Mouse (Mus musculus) ES-E14 (cell line): Measurements from ENCODE around the gene Sod1. TPM values are rescaled to one million over a fixed set of nuclear protein-coding genes. Genes with fewer than 3 reads are reported as not detected.

Experiments used
- DNase-seq: peaks from one replicate; pipeline ENCODE4 v3.0.0-alpha.2; 2013; ENCODE audit warnings: low read depth, low spot score
- H3K27ac ChIP-seq: 2 replicates; pipeline ENCODE4 v1.5.1; 2012; ENCODE audit warnings: low read depth, mild to moderate bottlenecking, low read length, moderate library complexity, mixed read lengths; ENCODE audit not compliant: poor library complexity, insufficient read depth, severe bottlenecking
- H3K36me3 ChIP-seq: 2 replicates; pipeline ENCODE4 v1.6.1; 2012; ENCODE audit warnings: mild to moderate bottlenecking, low read length, moderate library complexity, mixed read lengths; ENCODE audit not compliant: control insufficient read depth, poor library complexity, insufficient read depth, severe bottlenecking
- H3K4me1 ChIP-seq, 2 experiments: fragments of 150-350 bp in 1 of 2; sonication (generic) in 1 of 2; 2 replicates each; pipeline ENCODE4 v1.6.1; 2012; ENCODE audit warnings: low read length in 2 of 2, mild to moderate bottlenecking in 1 of 2, mixed read lengths in 1 of 2; ENCODE audit not compliant: control insufficient read depth in 2 of 2, insufficient read depth in 2 of 2, poor library complexity in 1 of 2
- H3K4me3 ChIP-seq, 2 experiments: fragments of 150-350 bp in 1 of 2; sonication (generic) in 1 of 2; 2 replicates each; pipeline ENCODE4 v1.5.1; 2012; ENCODE audit warnings: low read length in 2 of 2, low read depth in 1 of 2, mild to moderate bottlenecking in 1 of 2, mixed read lengths in 1 of 2; ENCODE audit not compliant: insufficient read depth in 1 of 2, poor library complexity in 1 of 2, severe bottlenecking in 1 of 2
- H3K9ac ChIP-seq: 2 replicates; pipeline ENCODE4 v1.6.1; 2012; ENCODE audit warnings: low read depth, mild to moderate bottlenecking, low read length, mixed read lengths; ENCODE audit not compliant: poor library complexity, insufficient read depth, severe bottlenecking
- H3K9me3 ChIP-seq: fragments of 150-350 bp; sonication (generic); 2 replicates; pipeline ENCODE4 v1.6.1; 2012; ENCODE audit warnings: low read depth, mild to moderate bottlenecking, low read length; ENCODE audit not compliant: control insufficient read depth, insufficient read depth
- CHD2 ChIP-seq: IDR thresholded peaks from 2 replicates; pipeline ENCODE4 v1.6.1; 2014; ENCODE audit warnings: mild to moderate bottlenecking, low read depth, low read length, inconsistent platforms
- HCFC1 ChIP-seq: IDR thresholded peaks from 2 replicates; pipeline ENCODE4 v1.6.1; 2012; ENCODE audit warnings: low read length, inconsistent platforms, borderline replicate concordance; ENCODE audit not compliant: insufficient read depth
- MAFK ChIP-seq: IDR thresholded peaks from 2 replicates; pipeline ENCODE4 v1.6.1; 2014; ENCODE audit warnings: mild to moderate bottlenecking, low read depth, low read length, inconsistent platforms; ENCODE audit not compliant: insufficient read depth
- ZC3H11A ChIP-seq: IDR thresholded peaks from 2 replicates; pipeline ENCODE4 v1.6.1; 2012; ENCODE audit warnings: low read depth, mild to moderate bottlenecking, inconsistent platforms, low read length, borderline replicate concordance
- ZNF384 ChIP-seq: IDR thresholded peaks from 2 replicates; pipeline ENCODE4 v1.6.1; 2012; ENCODE audit warnings: low read depth, low read length, inconsistent platforms
- in situ Hi-C, 2 experiments: fragments of 600-800 bp; cut with MboI; formaldehyde crosslinking; loops; one replicate each; pipeline ENCODE4 v1.15.1; 2025; ENCODE audit warnings: low sequenced_read_pairs in 2 of 2, inconsistent platforms in 1 of 2; ENCODE audit not compliant: unreplicated experiment in 2 of 2
- total RNA-seq: library from RNA; depleted of rRNA; stranded (reverse); fragments of 300-350 nt; gene quantifications from 2 replicates; pipeline ENCODE4 v1.2.3, GENCODE M21; 2012

Sod1 gene
- total RNA-seq, 1 experiment = 1,081 TPM

- H3K4me3 ChIP-seq = no peak overlapping the region
- in situ Hi-C loops = no loop called here
- H3K4me1 ChIP-seq = peaks cover 2% of the 10 kb centered on the region in 2 experiments; a peak in 2 of 4 replicates
- no peak for TF ChIP-seq HCFC1
- no peak for TF ChIP-seq MAFK
- no peak for TF ChIP-seq CHD2
- TF ChIP-seq ZNF384 = no peak
- TF ChIP-seq ZC3H11A = no peak
- H3K9ac ChIP-seq = no peak overlapping the region
- H3K36me3 ChIP-seq = no peaks in the 10 kb centered on the region
- no peak overlapping the region for H3K27ac ChIP-seq
- no peak for DNase-seq
- no peaks in the 10 kb centered on the region for H3K9me3 ChIP-seq
Measured at GRCm38 (mm10) chr16:90203226-90203962, 17.2 kb upstream of the Sod1 start.

- TF ChIP-seq CHD2 = no peak
Measured at GRCm38 (mm10) chr16:90204868-90205267, 15.7 kb upstream of the Sod1 start.

DNA sequence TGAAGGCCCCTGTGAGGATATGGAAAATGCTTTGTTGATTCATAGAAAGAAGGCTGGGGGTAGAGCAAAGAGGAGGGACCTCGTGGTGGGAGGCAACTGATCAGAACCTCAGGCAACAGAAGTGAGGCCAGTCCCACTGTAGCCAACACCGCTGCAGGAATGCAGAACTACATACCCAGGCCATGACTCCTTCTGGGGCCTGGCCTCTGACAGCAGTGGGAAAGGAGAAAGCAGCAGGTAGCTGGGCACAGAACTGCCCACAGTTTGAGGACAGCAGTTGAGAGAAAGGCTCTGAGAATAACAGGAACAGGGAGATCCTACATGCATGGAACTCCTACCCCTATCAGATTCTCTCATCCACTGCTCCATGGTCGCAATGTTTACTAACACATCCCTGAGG, 11.6 kb upstream of the Sod1 start:
- no peak for DNase-seq
- in situ Hi-C loops = no loop called here
- Histone ChIP-seq H3K4me3 (no peak overlapping the region), H3K4me1 (peaks cover 0 to 3% of the 10 kb centered on the region in 2 experiments; a peak in 1 of 4 replicates), H3K36me3 (no peaks in the 10 kb centered on the region), H3K27ac (no peak overlapping the region), H3K9ac (no peak overlapping the region), H3K9me3 (no peaks in the 10 kb centered on the region)
- no peak for TF ChIP-seq HCFC1
- TF ChIP-seq MAFK = no peak
- TF ChIP-seq CHD2 = no peak

More at GRCm38 (mm10) chr16:90204868-90205267, 15.7 kb upstream of the Sod1 start:
- in situ Hi-C loops = no loop called here
- Histone ChIP-seq H3K9me3 (no peaks in the 10 kb centered on the region), H3K4me3 (no peak overlapping the region), H3K9ac (no peak overlapping the region), H3K36me3 (no peaks in the 10 kb centered on the region), H3K4me1 (peaks cover 2% of the 10 kb centered on the region in 2 experiments; a peak in 2 of 4 replicates), H3K27ac (no peak overlapping the region)
- no peak for DNase-seq

DNA sequence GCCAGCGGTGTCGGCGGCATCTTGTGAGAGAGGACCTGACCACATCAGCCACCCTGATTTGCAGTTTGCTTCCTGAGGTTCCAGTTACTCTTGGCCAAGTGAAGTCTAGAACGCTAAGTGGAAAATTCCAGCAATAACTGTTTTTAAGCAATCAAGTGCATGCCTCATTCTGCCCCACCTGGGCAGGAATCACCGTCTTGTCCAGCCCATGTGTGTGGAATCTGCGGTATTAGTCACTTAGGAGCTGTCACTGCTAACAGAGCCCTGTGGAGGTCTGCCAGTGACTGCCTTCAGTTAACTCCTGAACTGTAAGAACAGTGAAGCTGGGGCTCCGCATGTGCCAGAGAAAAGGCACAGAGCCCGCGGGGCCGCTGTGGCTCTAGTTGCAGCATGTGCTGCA, 9.8 kb upstream of the Sod1 start:
- Histone ChIP-seq H3K4me1 (peaks cover 0 to 3% of the 10 kb centered on the region in 2 experiments; a peak in 1 of 4 replicates), H3K4me3 (no peak overlapping the region), H3K9me3 (no peaks in the 10 kb centered on the region), H3K27ac (no peak overlapping the region), H3K9ac (no peak overlapping the region), H3K36me3 (no peaks in the 10 kb centered on the region)
- TF ChIP-seq HCFC1 (no peak), ZNF384 (no peak), CHD2 (no peak), ZC3H11A (no peak), MAFK (no peak)
- no peak for DNase-seq
- in situ Hi-C loops = no loop called here

DNA sequence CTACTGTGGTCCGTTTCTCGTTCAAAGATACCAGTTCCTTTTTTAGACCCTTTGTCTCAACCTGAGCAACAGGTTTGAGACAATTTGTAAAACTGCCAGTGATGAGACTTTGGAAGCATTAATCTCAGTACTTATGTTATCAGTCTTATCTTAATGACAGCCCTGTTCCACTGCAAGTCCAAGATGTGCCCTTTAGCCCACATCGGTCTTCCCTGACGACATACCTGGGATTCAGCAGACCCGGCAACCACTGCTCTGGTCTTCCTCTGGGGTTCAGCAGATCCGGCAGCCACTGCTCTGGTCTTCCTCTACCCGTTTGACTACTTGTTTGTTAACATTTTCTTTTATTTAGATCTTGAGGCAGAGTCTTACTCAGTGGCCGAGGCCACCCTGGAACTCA, 8.8 kb upstream of the Sod1 start:
- TF ChIP-seq MAFK = no peak
- TF ChIP-seq ZNF384 = no peak
- TF ChIP-seq CHD2 = no peak
- TF ChIP-seq ZC3H11A = no peak
- TF ChIP-seq HCFC1 = no peak
- H3K4me3 ChIP-seq = no peak overlapping the region
- in situ Hi-C loops = no loop called here
- DNase-seq = no peak
- no peak overlapping the region for H3K27ac ChIP-seq
- H3K9ac ChIP-seq = no peak overlapping the region
- H3K9me3 ChIP-seq = no peaks in the 10 kb centered on the region
- no peaks in the 10 kb centered on the region for H3K36me3 ChIP-seq
- peaks cover 0 to 3% of the 10 kb centered on the region in 2 experiments; a peak in 1 of 4 replicates for H3K4me1 ChIP-seq
